Mouse (Mus musculus): ENCODE measurements around the gene Xpnpep2.

Xpnpep2 gene

GRCm38 (mm10) chrX:48108394-48109315, at the start of gene Xpnpep2:
Gene Xpnpep2, plus strand, starts transcription at chrX:48108725.
- DNase-seq (ENCODE audit: low read depth, low spot score): peak; percentile 70

DNA sequence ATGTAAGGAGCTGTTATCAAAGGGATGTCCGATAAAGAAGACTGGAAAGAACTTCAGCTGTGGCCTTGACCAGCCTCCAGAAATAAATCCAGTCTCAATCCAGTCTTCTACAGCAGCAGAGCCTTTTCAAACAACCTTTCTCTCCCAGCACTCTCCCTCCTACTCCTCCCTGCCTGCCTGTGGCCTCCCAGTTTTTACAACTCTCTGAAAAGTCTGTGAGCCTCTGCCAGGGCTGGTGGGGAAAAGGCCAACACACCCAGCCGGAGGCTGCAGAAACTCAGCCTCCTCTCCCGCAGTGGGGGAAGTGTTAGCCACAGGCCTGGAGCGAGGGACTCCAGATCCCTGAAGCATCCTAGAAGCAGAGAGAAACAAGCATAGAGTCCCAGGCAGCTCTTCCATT, 46.0 kb upstream of the Xpnpep2 start:
- DNase-seq (ENCODE audit: low read depth, low spot score): peak; percentile 51

DNA sequence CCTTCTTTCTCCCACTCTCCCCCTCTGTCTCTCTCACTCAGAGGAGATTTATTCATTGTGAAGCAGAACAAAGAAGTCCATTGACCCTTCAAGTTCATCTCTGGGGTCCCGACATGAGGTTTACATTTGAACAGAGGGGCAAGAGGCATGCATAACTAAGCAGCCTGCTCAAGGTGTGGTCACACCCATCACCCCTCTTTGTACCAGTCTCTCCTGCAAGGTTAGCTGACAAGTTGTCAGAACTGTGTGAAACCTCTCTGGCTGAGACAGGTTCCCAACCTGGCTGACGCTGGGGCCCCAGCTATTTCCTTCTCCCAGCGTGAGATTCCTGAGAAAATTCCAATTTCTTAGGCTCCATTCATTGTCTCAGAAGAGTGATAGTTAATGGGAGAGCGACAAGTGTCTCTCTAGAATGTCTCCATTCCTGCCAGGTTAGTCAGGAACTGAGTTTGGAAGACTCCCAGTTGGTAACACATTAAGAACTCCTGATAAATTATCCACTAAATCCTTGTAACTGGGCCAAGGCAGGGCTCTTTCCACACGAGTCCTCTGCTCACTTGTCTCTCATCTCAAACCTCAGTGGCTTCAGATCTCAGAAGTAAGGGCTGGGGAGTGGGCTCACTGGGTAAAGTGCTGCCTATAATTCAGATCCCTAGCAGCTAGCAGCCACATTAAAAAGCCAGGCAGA, 44.2 kb upstream of the Xpnpep2 start:
- peak; percentile 81 for DNase-seq (ENCODE audit: low read depth, low spot score)

DNA sequence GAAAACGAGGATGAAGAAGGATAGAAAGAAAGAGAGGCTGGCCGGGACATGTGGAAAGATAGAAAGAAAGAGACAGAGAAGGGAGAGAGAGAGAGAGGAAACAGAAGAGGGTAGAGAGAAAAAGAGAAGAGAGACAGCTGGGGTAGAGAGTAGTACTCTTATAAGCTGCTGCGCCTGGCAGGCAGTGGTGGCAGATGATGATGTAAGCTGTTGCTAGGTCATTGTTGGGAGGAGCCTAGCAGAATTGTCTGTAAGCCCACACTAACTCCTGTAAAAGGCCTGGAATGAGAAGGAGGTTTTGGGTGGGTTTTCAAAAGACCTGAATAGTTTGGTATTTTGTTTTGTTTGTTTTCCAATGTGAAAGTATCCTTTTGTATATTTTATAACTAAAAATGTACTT, 41.6 kb upstream of the Xpnpep2 start:
- DNase-seq (ENCODE audit: low read depth, low spot score): peak; percentile 14

- DNase-seq (ENCODE audit: low read depth, low spot score): peak; percentile 92
These were observed 36.6 kb upstream of the Xpnpep2 start for GRCm38 (mm10) chrX:48071961-48072360.

- peak; percentile 74 for DNase-seq (ENCODE audit: low read depth, low spot score)
These were observed 36.1 kb upstream of the Xpnpep2 start for GRCm38 (mm10) chrX:48072401-48072800.

DNA sequence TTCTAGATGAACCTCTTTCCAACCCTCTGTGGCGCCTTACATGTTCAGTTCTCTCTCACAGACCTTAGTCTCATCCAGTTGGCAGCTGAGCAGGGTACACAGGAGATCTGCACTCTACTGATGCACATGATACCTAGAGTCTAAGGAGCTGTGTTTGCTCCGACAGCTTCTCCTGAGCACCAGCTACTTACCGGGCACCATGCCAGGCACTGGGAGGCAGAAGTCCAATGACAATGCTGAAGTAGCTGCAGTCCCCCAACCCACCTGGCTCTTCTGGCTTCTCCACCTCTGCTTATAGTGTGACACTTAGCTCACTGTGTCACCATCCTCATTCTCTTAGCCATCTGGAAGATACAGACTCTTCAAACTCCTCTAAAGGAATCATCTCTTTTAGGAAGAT, 33.8 kb upstream of the Xpnpep2 start:
- DNase-seq (ENCODE audit: low read depth, low spot score): no peak

DNA sequence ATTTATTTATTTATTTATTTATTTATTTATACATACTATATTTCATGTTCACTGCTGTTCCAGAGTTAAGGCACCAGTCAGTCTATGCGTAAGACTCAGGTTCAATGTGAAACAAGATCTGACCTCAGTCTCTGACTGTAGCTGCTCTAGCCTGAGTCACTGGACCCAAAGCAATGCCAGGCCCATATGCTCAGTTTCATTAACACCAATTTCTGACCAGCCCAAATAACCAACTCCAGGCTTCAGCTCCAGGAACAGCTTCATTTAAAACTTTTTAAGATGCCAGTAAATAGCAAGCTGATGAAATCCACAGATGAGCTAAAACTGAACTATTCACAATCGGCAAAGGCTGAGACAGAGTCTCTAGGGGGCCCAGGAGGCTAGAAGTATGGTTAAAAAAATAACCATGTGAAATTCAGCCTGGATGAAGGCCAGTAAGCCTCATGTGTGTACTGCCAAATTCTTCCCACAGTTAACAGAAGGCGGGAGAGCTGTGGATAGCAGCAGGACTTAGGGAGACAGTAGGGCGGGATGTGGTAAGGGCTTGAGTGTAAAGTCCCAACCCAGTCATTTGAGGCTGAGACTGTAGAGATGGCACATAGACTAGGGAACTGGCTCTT, 31.6 kb upstream of the Xpnpep2 start:
- DNase-seq (ENCODE audit: low read depth, low spot score): no peak

DNA sequence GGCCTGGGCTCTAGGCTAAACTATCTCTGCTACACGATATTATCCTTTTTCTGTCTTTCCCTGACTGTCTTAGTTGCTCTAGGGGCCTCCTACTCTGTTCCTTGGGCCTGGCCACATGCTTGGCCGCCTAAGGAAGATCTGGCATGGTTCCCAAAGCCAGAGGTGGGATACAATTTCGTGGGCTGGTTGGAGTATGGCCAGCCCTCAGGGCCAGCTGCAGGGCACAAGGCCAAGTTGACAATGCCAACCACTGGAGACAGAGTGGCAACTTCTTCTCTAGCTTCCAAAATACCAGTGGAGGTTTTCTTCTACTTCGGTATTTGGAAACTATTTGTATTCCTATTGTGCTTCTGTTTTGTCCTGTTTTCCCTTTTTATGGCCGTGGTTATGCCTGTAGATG, 26.2 kb upstream of the Xpnpep2 start:
- no peak for DNase-seq (ENCODE audit: low read depth, low spot score)

GRCm38 (mm10) chrX:48092129-48092528, 16.4 kb upstream of the Xpnpep2 start:
- no peak for DNase-seq (ENCODE audit: low read depth, low spot score)

- peak; percentile 15 for DNase-seq (ENCODE audit: low read depth, low spot score)
These were observed 15.0 kb upstream of the Xpnpep2 start for GRCm38 (mm10) chrX:48093555-48093954.

GRCm38 (mm10) chrX:48094658-48095057, 13.9 kb upstream of the Xpnpep2 start:
- peak; percentile 67 for DNase-seq (ENCODE audit: low read depth, low spot score)

DNA sequence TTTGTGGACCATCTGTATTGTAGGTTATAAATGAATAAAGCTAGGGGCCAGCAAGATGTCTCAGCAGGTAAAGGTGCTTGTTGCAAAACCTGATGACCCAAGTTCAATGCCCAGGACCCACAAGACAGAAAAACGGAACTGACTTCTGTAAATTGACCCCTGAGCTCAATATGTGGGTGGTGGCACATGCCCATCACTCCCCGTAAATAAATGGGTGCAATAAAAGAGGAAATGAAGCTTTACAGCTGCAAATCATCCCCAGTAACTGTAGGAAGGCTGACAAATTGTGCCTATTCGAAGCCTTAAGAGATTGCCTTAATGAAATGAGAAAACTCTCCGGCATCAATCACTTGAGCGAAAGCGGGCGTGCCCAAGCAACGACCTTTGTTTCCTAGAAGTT, 11.9 kb upstream of the Xpnpep2 start:
- DNase-seq (ENCODE audit: low read depth, low spot score): no peak

- no peak for DNase-seq (ENCODE audit: low read depth, low spot score)
These were observed 9.9 kb upstream of the Xpnpep2 start for GRCm38 (mm10) chrX:48098470-48099129.

DNA sequence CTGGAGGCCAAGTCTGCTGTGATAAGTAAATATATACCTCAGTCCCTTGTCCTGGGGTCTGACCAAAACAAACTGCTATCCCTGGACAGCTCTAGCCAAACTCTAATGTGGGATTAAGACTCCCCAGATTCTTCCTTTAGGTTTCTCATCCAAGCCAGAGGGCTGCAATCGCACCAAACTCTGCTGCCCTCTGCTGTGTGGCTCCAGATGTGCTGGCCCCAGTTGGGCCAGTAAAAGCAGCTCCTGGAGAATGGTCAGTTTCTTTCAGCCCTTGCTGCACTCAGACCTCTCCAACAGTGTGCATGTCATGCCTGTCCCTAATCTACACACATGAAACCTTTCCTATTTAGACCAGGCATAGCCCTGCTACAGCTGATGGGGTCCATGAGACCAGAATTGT, 8.7 kb upstream of the Xpnpep2 start:
- DNase-seq (ENCODE audit: low read depth, low spot score): no peak

GRCm38 (mm10) chrX:48103256-48103655, 5.3 kb upstream of the Xpnpep2 start:
- DNase-seq (ENCODE audit: low read depth, low spot score): no peak

DNA sequence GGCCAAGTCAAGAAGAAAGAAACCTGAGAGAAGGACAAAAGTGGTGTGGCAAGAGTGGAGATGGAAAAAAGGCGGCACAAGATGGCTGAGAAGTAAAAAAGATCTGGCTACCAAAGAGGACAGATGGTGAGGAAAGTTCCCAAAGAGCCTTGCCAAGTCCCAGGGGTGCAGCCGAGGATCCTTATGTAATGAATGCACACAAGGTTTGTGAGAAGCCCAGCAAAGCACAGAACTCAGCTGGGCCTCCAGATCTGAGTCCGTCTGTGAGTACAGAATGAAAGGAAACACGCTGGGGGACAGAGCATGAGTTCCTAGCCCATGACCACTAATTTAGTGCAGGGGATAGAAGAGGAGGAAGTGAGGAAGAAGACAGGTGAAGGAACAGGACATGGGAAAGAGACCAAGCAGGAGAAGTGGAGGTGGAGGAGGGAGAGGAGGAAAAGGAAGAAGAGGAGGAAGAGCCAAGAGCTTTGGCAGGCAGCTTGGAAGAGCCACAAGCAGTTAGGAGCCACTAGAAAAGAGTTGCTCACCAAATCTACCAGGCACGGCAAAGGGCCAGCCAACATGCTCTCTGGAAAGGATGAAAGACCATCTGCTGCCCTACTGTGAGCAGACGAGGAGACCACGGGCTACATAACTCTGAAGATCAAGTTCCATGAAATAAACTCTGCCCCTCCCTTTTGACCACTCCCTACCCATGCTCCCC, 3.6 kb upstream of the Xpnpep2 start:
- no peak for DNase-seq (ENCODE audit: low read depth, low spot score)

DNA sequence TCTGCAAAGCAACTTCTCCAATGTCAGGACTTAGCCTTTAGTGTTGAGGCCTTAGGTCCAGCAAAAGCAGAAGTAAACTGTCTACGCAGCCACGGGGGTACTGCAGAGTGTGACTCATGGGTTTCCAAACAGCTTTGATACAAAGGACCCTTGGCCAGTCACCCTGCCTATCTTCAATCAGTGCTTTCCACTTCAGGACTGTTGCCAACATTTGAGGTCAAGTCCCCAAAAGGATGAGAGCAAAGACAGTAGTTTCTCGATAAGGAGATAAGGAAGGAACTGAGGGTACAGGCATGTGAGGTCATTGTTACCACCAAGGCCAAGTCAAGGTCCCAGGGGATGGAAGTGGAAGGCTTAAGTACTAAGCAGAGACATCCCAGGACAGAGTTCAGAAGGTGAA, 2.3 kb upstream of the Xpnpep2 start:
- no peak for DNase-seq (ENCODE audit: low read depth, low spot score)

- DNase-seq (ENCODE audit: low read depth, low spot score): no peak
These were observed 761 bp downstream of the Xpnpep2 start for GRCm38 (mm10) chrX:48109316-48109655.

- no peak for DNase-seq (ENCODE audit: low read depth, low spot score)
These were observed 10.8 kb downstream of the Xpnpep2 start for GRCm38 (mm10) chrX:48119294-48119693.

All from ZHBTc4 (cell line).